Mouse (Mus musculus) small intestine, adult 2 months (tissue): ENCODE measurements around the gene Itgb7. TPM values are rescaled to one million over a fixed set of nuclear protein-coding genes. Genes with fewer than 3 reads are reported as not detected.

Source experiments
- H3K27ac ChIP-seq: fragments of 200-500 bp; 2 replicates; pipeline ENCODE4 v1.5.1; 2012; ENCODE audit warnings: low read depth, low read length, control low read depth, inconsistent platforms; ENCODE audit not compliant: insufficient read depth
- H3K27me3 ChIP-seq: fragments of 200-500 bp; 2 replicates; pipeline ENCODE4 v1.6.1; 2012; ENCODE audit warnings: mild to moderate bottlenecking, moderate library complexity, low read length, inconsistent platforms; ENCODE audit not compliant: control insufficient read depth, insufficient read depth
- H3K36me3 ChIP-seq: fragments of 200-500 bp; 2 replicates; pipeline ENCODE4 v1.6.1; 2012; ENCODE audit warnings: mild to moderate bottlenecking, low read length, control low read depth, inconsistent platforms; ENCODE audit not compliant: control insufficient read depth, insufficient read depth
- H3K4me1 ChIP-seq: fragments of 200-500 bp; 2 replicates; pipeline ENCODE4 v1.6.1; 2012; ENCODE audit warnings: low read length, inconsistent platforms, mixed read lengths; ENCODE audit not compliant: control insufficient read depth, insufficient read depth, insufficient read length
- H3K4me3 ChIP-seq: fragments of 200-500 bp; 2 replicates; pipeline ENCODE4 v1.5.1; 2012; ENCODE audit warnings: low read depth, mild to moderate bottlenecking, control low read depth, inconsistent platforms, low read length, moderate library complexity
- CTCF ChIP-seq: fragments of 200-500 bp; IDR thresholded peaks from 2 replicates; pipeline ENCODE4 v1.5.1; 2012; ENCODE audit warnings: low read depth, mild to moderate bottlenecking, control low read depth, inconsistent platforms, low read length, moderate library complexity, mixed read lengths; ENCODE audit not compliant: insufficient replicate concordance, insufficient read length; ENCODE audit errors: extremely low read depth
- POLR2A ChIP-seq: fragments of 200-500 bp; IDR thresholded peaks from 2 replicates; pipeline ENCODE4 v1.6.1; 2012; ENCODE audit warnings: low read depth, mild to moderate bottlenecking, control low read depth, inconsistent platforms, low read length, moderate library complexity
- WGBS: fragments of 180-500 bp; shearing (Covaris S2); methylation state at CpG from one replicate; pipeline ENCODE4 v1.1.7; 2018; 5-methylcytosine and 5-hydroxymethylcytosine counted together
- polyA plus RNA-seq: library from polyadenylated mRNA; depleted of rRNA; stranded (reverse); fragments of >200 nt; gene quantifications from 2 replicates; pipeline ENCODE4 v1.2.3, GENCODE M21; 2012

Gene Itgb7
- polyA plus RNA-seq, 1 experiment: 23.2 TPM

GRCm38 (mm10) chr15:102257202-102258075 is 25.7 kb upstream of the Itgb7 start, which contains the start of gene Rarg:
Rarg (minus strand) TSS chr15:102257517.
- 2% methylated on average over 44 of the region's 46 CpGs for WGBS
- Histone ChIP-seq H3K4me3 (peak within 1 kb of the TSS; percentile 70), H3K36me3 (no peaks in the 10 kb centered on the region), H3K27ac (peak within 1 kb of the TSS; percentile 39), H3K27me3 (peaks cover 14% of the 10 kb centered on the region), H3K4me1 (peaks cover 3% of the 10 kb centered on the region)
- TF ChIP-seq POLR2A (no peak), CTCF (no peak)

GRCm38 (mm10) chr15:102256431-102257201 is 24.9 kb upstream of the Itgb7 start:
- 23% methylated on average over 22 of the region's 22 CpGs for WGBS
- H3K36me3 ChIP-seq: no peaks in the 10 kb centered on the region
- peak overlapping the region; percentile 70 for H3K4me3 ChIP-seq
- TF ChIP-seq CTCF (no peak), POLR2A (no peak)
- H3K27ac ChIP-seq: no peak overlapping the region
- peaks cover 14% of the 10 kb centered on the region for H3K27me3 ChIP-seq
- peaks cover 3% of the 10 kb centered on the region for H3K4me1 ChIP-seq

- Histone ChIP-seq H3K27ac (no peak overlapping the region), H3K36me3 (no peaks in the 10 kb centered on the region), H3K27me3 (peaks cover 14% of the 10 kb centered on the region), H3K4me3 (no peak overlapping the region), H3K4me1 (peaks cover 3% of the 10 kb centered on the region)
- TF ChIP-seq POLR2A (no peak), CTCF (no peak)
- WGBS: 56% methylated on average over 14 of the region's 14 CpGs
These were observed 24.0 kb upstream of the Itgb7 start for GRCm38 (mm10) chr15:102255547-102256255.

GRCm38 (mm10) chr15:102250521-102250920 is 18.8 kb upstream of the Itgb7 start:
- peaks cover 6% of the 10 kb centered on the region for H3K27me3 ChIP-seq
- H3K36me3 ChIP-seq: no peaks in the 10 kb centered on the region
- H3K4me1 ChIP-seq: peaks cover 2% of the 10 kb centered on the region
- 50% methylated on average over 5 of the region's 5 CpGs for WGBS
- no peak overlapping the region for H3K27ac ChIP-seq
- H3K4me3 ChIP-seq: no peak overlapping the region
- TF ChIP-seq POLR2A (no peak), CTCF (no peak)

GRCm38 (mm10) chr15:102249967-102250366 is 18.2 kb upstream of the Itgb7 start:
- Histone ChIP-seq H3K27ac (no peak overlapping the region), H3K36me3 (no peaks in the 10 kb centered on the region), H3K4me1 (peaks cover 4% of the 10 kb centered on the region), H3K27me3 (peaks cover 6% of the 10 kb centered on the region), H3K4me3 (no peak overlapping the region)
- TF ChIP-seq CTCF (no peak), POLR2A (no peak)
- WGBS: 53% methylated on average over 9 of the region's 9 CpGs

- Histone ChIP-seq H3K27me3 (peaks cover 6% of the 10 kb centered on the region), H3K36me3 (no peaks in the 10 kb centered on the region), H3K4me1 (peaks cover 4% of the 10 kb centered on the region), H3K4me3 (no peak overlapping the region), H3K27ac (no peak overlapping the region)
- TF ChIP-seq CTCF: no peak
- TF ChIP-seq POLR2A: no peak
- WGBS: 12% methylated on average over 13 of the region's 13 CpGs
These were observed 17.5 kb upstream of the Itgb7 start for GRCm38 (mm10) chr15:102249251-102249691.

GRCm38 (mm10) chr15:102248812-102249191 is 17.1 kb upstream of the Itgb7 start:
- WGBS: 35% methylated on average over 3 of the region's 3 CpGs
- no peak overlapping the region for H3K4me3 ChIP-seq

More at GRCm38 (mm10) chr15:102248812-102249191, 17.1 kb upstream of the Itgb7 start:
- no peak for TF ChIP-seq CTCF
- H3K27ac ChIP-seq: no peak overlapping the region
- H3K4me1 ChIP-seq: peaks cover 7% of the 10 kb centered on the region
- no peaks in the 10 kb centered on the region for H3K36me3 ChIP-seq
- H3K27me3 ChIP-seq: peaks cover 6% of the 10 kb centered on the region
